Mouse (Mus musculus) liver, embryonic 13.5 days (tissue): ENCODE measurements around the gene Grin1. TPM values are rescaled to one million over a fixed set of nuclear protein-coding genes. Genes with fewer than 3 reads are reported as not detected.
"Not testable (repeated sequence)": the region's sequence is repeated elsewhere in the genome, so short reads cannot be mapped to it uniquely, and the experiment has no call there.

ENCODE experiments used
- ATAC-seq: fragments of 200-750 bp; cut with Nextera tagmentation; 2 replicates; pipeline ENCODE4 v1.8.0; 2017; ENCODE audit warnings: low read depth, mild to moderate bottlenecking, moderate number of reproducible peaks, moderate library complexity
- DNase-seq: peaks from one replicate; pipeline ENCODE4 v3.0.0; 2022
- H3K27ac ChIP-seq: fragments of 300-500 bp; sonication (generic); 2 replicates; pipeline ENCODE4 v1.5.1; 2015; ENCODE audit warnings: moderate library complexity, mild to moderate bottlenecking, inconsistent platforms
- H3K27me3 ChIP-seq: fragments of 300-500 bp; sonication (generic); 2 replicates; pipeline ENCODE4 v1.6.1; 2015; ENCODE audit warnings: mild to moderate bottlenecking, inconsistent platforms
- H3K36me3 ChIP-seq: fragments of 300-500 bp; sonication (generic); 2 replicates; pipeline ENCODE4 v1.6.1; 2015; ENCODE audit warnings: mild to moderate bottlenecking, inconsistent platforms
- H3K4me1 ChIP-seq: fragments of 300-500 bp; sonication (generic); replicated peaks from 2 replicates; pipeline ENCODE4 v1.6.1; 2015; ENCODE audit warnings: inconsistent platforms
- H3K4me2 ChIP-seq: fragments of 300-500 bp; sonication (generic); 2 replicates; pipeline ENCODE4 v1.6.1; 2015; ENCODE audit warnings: inconsistent platforms, mild to moderate bottlenecking, moderate library complexity
- H3K4me3 ChIP-seq: fragments of 300-500 bp; sonication (generic); replicated peaks from 2 replicates; pipeline ENCODE4 v1.5.1; 2015; ENCODE audit warnings: mild to moderate bottlenecking, inconsistent platforms
- H3K9ac ChIP-seq: fragments of 300-500 bp; sonication (generic); 2 replicates; pipeline ENCODE4 v1.6.1; 2015; ENCODE audit warnings: mild to moderate bottlenecking, inconsistent platforms
- H3K9me3 ChIP-seq: fragments of 300-500 bp; sonication (generic); replicated peaks from 2 replicates; pipeline ENCODE4 v1.6.1; 2016; ENCODE audit warnings: inconsistent platforms
- WGBS: fragments of 180-500 bp; shearing (Covaris S2); methylation state at CpG from one replicate; pipeline ENCODE4 v1.1.7; 2015; ENCODE audit not compliant: insufficient replicate concordance; 5-methylcytosine and 5-hydroxymethylcytosine counted together
- polyA plus RNA-seq: library from polyadenylated mRNA; unstranded; fragments of >200 nt; fragmentation: Nextera tagmentation; extraction: Ambion mirVana; gene quantifications from 2 replicates; pipeline ENCODE4 v1.2.1, GENCODE M21; 2015

Grin1 gene
- polyA plus RNA-seq, 1 experiment from 2014 or later = 0.12 TPM

DNA sequence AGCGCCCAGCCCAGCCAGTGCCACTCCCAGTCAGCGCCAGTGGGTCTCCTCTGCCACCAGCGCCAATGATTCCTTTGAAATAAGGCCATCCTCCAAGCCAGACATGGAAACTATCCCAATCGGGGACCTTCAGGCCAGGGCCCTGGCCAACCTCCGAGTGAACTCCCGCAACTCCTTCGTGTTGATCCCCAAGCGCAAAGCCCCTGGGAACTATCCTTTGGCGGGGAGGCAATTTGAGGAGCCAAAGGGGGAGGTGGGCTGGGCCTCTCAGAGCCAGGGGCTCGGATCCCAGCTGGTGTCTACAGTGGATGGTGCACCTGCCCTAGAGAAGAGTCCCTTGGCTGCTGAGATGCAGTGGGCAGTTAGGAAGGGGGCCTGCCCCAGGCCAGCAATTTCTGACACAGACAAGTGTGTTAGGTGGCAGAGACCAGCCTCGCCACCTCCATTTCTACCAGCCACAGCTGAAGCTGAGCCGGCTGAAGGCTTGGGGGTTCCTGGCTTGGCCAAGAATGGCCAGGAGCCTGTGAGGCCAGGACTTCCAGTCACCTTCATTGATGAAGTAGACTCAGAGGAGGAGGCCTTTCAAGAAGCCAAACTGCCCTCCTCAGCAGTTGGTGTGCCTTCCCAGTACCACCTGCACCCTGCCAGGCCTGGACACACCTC, 55.2 kb downstream of the Grin1 start:
- ATAC-seq (no peak), DNase-seq (no peak)
- peaks cover 7% of the 10 kb centered on the region for H3K36me3 ChIP-seq
- 31% methylated on average over 12 of the region's 12 CpGs for WGBS
- no peaks in the 10 kb centered on the region for H3K9me3 ChIP-seq
- peaks cover 70% of the 10 kb centered on the region for H3K4me1 ChIP-seq
- H3K9ac ChIP-seq = peak overlapping the region; percentile 87
- H3K4me2 ChIP-seq = peak overlapping the region; percentile 99
- H3K27me3 ChIP-seq = 0 out of 2 replicates have a peak, but pooled peaks cover 10% of the 10 kb centered on the region
- H3K27ac ChIP-seq = peak overlapping the region; percentile 71; the same call in 1 of the 2 replicates
- H3K4me3 ChIP-seq = peak overlapping the region; percentile 87

DNA sequence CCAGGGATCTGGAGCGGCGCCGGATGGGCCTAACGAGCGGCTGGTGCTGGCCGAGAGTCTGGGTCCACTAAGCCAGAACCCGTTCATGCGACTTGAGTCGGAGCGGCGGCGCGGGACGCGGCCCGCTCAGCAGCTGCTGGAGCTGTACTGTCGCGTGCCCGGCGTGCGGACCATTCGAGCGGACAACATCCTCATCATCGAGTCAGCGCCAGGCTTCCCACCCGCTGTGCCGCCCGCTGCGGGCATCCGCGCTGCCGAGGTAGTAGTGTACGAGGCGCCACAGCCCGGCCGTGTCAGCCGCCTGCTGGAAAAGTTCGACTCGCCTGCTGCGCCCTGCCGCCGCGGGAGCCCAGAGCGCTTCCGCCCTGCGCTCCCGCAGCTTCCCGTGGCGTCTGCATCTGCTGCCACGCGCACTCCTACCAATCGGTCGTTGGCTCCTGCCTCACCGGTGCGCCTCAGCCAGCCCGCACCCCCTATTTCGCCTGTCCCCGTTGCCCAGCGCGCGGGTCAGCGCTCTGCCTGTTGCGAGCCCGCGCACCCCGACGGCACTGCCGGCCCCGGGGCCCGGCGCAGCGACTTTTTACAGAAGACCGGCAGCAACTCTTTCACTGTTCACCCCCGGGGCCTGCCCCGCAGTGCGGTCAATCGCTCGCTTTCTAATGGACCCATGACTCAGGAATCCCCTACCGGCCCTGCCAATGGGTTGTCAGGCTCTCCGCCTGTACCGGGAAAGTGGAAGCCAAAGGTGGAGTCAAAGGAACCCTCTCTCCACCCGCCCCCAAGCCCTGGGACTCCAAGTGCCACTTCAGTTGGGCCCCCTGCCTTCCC, 56.0 kb downstream of the Grin1 start:
- H3K9ac ChIP-seq = peak overlapping the region; percentile 87
- under 1% methylated on average over 82 of the region's 82 CpGs for WGBS
- H3K27me3 ChIP-seq = 0 out of 2 replicates have a peak, but pooled peaks cover 10% of the 10 kb centered on the region
- H3K4me3 ChIP-seq = peak overlapping the region; percentile 87
- DNase-seq = peak; percentile 45
- H3K36me3 ChIP-seq = peaks cover 2% of the 10 kb centered on the region; the same call in 1 of the 2 replicates
- no peaks in the 10 kb centered on the region for H3K9me3 ChIP-seq
- peaks cover 68% of the 10 kb centered on the region for H3K4me1 ChIP-seq
- H3K27ac ChIP-seq = peak overlapping the region; percentile 71
- peak overlapping the region; percentile 99 for H3K4me2 ChIP-seq
- peak; percentile 13 for ATAC-seq

DNA sequence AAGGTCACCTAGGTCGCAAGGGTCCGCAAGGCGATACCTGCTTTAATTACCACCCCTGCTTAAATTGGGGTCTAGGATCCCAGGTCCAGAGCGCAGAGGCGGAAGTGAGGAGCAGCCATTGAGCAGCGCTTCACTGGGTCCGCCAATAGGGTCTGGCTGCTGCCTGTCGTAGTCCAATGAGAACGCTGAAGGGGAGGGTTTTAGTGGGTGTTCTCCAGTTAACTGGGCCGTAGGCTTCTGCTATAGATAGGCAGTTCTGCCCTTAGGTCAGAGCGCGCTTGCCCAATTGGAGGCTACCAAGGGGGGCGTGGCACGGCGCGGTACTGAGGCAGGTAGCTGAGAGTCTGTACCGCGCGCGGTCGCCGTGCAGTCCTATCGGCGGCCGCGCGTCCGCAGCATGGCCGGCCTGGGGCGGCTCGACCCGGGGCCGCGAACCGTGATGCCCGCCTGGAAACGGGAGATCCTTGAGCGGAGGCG, 56.7 kb downstream of the Grin1 start, which contains the start of gene Tprn:
Gene Tprn, plus strand, starts transcription at position 328 of the 477 bp plus-strand sequence.
- H3K27me3 ChIP-seq = 0 out of 2 replicates have a peak, but pooled peaks cover 10% of the 10 kb centered on the region
- ATAC-seq (peak; percentile 98), DNase-seq (peak; percentile 97)
- under 1% methylated on average over 39 of the region's 39 CpGs for WGBS
- no peaks in the 10 kb centered on the region for H3K36me3 ChIP-seq
- no peaks in the 10 kb centered on the region for H3K9me3 ChIP-seq
- peak within 1 kb of the TSS; percentile 87 for H3K4me3 ChIP-seq
- peak within 1 kb of the TSS; percentile 87 for H3K9ac ChIP-seq
- peak within 1 kb of the TSS; percentile 99 for H3K4me2 ChIP-seq
- peaks cover 61% of the 10 kb centered on the region for H3K4me1 ChIP-seq
- peak within 1 kb of the TSS; percentile 72 for H3K27ac ChIP-seq

DNA sequence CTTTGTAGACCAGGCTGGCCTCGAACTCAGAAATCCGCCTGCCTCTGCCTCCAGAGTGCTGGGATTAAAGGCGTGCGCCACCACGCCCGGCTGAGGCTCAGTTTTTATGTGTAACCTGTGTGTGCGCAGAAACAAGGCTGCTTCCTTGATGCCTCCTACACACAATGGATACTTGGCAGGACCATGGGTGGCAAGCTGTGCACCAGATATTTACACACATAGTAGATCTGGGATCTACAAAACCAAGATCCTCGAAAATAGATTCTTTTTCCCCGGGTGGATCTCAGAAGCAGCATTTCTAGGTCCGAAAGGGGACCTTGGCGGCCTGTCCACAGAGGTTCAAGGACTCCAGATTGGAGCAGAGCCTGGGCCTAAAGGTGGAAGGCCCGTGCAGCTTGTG, 57.1 kb downstream of the Grin1 start:
- Histone ChIP-seq H3K4me2 (peak overlapping the region; percentile 99), H3K9me3 (no peaks in the 10 kb centered on the region), H3K27me3 (0 out of 2 replicates have a peak, but pooled peaks cover 10% of the 10 kb centered on the region), H3K9ac (peak overlapping the region; percentile 69), H3K27ac (peak overlapping the region; percentile 72), H3K36me3 (no peaks in the 10 kb centered on the region), H3K4me3 (peak overlapping the region; percentile 87), H3K4me1 (peaks cover 59% of the 10 kb centered on the region)
- ATAC-seq (peak; percentile 2; the same call in 1 of the 2 replicates), DNase-seq (no peak)
- WGBS = 40% methylated on average over 12 of the region's 12 CpGs

DNA sequence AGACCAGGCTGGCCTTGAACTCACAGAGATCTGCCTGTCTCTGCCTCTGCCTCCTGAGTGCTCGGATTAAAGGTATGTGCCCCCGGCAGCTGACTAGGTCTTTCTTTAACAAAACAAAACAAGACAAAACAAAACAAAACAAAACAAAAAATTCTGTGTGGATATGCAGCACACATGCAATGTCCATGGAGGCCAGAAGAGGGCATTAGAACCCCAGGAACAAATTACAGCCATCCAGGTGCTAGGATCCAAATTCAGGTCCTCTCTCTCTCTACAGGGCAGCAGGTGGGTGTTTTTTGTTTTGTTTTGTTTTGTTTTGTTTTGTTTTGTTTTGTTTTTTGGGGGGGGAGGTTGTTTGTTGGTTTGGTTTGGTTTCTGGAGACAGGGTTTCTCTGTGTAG, 60.1 kb downstream of the Grin1 start:
- no peaks in the 10 kb centered on the region for H3K9me3 ChIP-seq
- H3K9ac ChIP-seq = no peak overlapping the region
- DNase-seq (no peak), ATAC-seq (no peak)
- H3K36me3 ChIP-seq = no peaks in the 10 kb centered on the region
- no peak overlapping the region for H3K4me3 ChIP-seq
- 0 out of 2 replicates have a peak, but pooled peaks cover 6% of the 10 kb centered on the region for H3K27me3 ChIP-seq
- 50% methylated on average over 2 of the region's 2 CpGs for WGBS
- H3K4me1 ChIP-seq = peaks cover 49% of the 10 kb centered on the region
- no peak overlapping the region for H3K27ac ChIP-seq
- H3K4me2 ChIP-seq = no peak overlapping the region

DNA sequence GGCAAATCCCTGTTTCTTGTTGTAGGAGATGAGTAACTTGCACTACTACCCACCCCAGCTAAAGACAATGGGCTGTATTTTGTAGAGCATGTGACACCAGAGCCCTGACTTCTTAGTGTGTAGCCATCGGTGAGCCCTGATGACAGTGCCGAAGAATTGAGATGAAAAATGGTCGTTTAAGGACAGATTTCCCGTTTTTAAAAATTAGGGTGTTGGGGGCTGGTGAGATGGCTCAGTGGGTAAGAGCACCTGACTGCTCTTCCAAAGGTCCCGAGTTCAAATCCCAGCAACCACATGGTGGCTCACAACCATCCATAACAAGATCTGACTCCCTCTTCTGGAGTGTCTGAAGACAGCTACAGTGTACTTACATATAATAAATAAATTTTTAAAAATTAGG, 61.7 kb downstream of the Grin1 start:
- H3K9ac ChIP-seq, H3K9me3 ChIP-seq, H3K4me2 ChIP-seq, ATAC-seq, H3K27ac ChIP-seq, DNase-seq, H3K27me3 ChIP-seq: not testable (repeated sequence)
- H3K36me3 ChIP-seq = peaks cover 15% of the 10 kb centered on the region
- 67% methylated on average over 5 of the region's 5 CpGs for WGBS
- H3K4me1 ChIP-seq = peaks cover 37% of the 10 kb centered on the region
- H3K4me3 ChIP-seq = 0 out of 2 replicates have a peak overlapping the region, but pooled peaks have one; percentile 2

DNA sequence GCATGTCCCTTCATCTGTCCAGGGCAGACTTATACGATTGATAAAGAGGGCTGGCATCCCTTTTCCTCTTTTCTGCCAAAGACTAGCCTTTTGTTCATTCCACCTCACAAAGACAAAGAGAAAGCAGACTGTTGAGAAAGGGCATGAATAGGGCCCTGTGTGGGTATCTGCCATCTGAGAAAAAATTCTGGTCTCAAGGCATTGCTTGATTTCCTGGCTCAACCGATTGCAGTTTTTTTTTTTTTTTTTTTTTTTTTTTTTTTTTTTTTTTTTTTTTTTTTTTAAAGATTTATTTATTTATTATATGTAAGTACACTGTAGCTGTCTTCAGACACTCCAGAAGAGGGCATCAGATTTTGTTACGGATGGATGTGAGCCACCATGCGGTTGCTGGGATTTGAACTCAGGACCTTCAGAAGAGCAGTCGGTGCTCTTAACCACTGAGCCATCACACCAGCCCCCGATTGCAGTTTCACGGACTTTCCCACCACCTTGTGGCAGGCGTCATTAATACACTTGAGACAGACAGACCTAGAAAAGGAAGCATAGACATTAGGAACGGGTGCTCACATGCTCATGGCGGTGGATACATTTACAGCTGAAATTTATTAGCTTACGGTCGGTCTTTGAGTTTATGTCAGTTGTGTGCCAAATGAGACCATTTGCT, 62.4 kb downstream of the Grin1 start:
- Histone ChIP-seq H3K9ac (peak overlapping the region; percentile 88), H3K4me3 (peak overlapping the region; percentile 99), H3K27ac (peak overlapping the region; percentile 89), H3K4me1 (peaks cover 31% of the 10 kb centered on the region), H3K36me3 (peaks cover 22% of the 10 kb centered on the region), H3K4me2 (peak overlapping the region; percentile 92)
- DNase-seq = peak; percentile 52
- not testable (repeated sequence) for H3K27me3 ChIP-seq, ATAC-seq, H3K9me3 ChIP-seq
- WGBS = 35% methylated on average over 12 of the region's 12 CpGs

DNA sequence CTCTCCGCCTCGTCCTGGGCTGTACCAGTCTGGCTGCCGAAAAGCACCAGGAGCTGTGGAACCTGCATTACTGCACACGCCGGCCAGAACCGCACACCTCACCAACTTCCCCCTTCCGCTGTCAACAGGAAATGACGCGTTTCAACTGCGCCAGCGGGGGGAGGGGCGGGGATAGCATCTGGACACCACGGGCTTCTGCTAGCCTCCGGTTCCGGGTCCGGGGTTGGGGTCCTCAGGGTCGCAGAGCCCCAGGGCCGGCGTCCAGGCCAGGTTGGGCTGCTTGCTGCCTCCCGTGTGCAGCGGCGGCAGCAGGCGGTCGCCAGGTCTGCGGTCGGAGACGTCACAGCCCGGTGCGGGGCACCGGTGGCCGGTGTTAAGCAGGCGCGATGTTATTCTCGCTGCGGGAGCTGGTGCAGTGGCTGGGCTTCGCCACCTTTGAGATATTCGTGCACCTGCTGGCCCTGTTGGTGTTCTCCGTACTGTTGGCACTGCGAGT, 63.7 kb downstream of the Grin1 start, which contains the start of gene Tmem203:
Gene Tmem203, plus strand, starts transcription at position 156 of the 496 bp plus-strand sequence.
- H3K4me3 ChIP-seq = peak within 1 kb of the TSS; percentile 99
- peaks cover 34% of the 10 kb centered on the region for H3K36me3 ChIP-seq
- H3K27me3 ChIP-seq = no peaks in the 10 kb centered on the region
- DNase-seq = peak; percentile 85
- ATAC-seq = peak; percentile 85
- WGBS = under 1% methylated on average over 39 of the region's 39 CpGs
- peak within 1 kb of the TSS; percentile 92 for H3K4me2 ChIP-seq
- peaks cover 29% of the 10 kb centered on the region for H3K4me1 ChIP-seq
- peak within 1 kb of the TSS; percentile 88 for H3K9ac ChIP-seq
- H3K27ac ChIP-seq = peak within 1 kb of the TSS; percentile 89
- no peaks in the 10 kb centered on the region for H3K9me3 ChIP-seq

DNA sequence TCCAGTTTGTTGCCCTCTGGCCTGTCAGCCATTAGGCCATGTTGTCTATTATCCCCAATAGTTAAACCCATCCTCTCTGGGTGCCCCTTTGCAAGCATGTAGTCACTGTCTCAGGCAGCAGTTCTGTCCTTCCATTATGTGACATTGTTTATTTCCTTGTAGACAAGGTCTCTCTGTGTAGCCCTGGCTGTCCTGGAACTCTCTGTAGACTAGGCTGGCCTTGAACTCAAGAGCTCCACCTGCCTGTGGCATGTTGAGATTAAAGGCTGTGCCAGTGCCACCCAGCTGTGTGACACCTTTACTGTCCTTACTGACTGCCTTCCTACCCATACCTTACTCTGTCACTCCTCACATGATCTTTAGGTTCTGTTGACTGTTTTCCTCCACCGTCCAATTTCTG, 66.7 kb downstream of the Grin1 start:
- DNase-seq (no peak), ATAC-seq (no peak)
- peaks cover 23% of the 10 kb centered on the region for H3K4me1 ChIP-seq
- no peak overlapping the region for H3K4me3 ChIP-seq
- H3K9ac ChIP-seq = no peak overlapping the region
- WGBS = 74% methylated on average over 1 of the region's 1 CpGs
- H3K27me3 ChIP-seq = no peaks in the 10 kb centered on the region
- peaks cover 64% of the 10 kb centered on the region for H3K36me3 ChIP-seq
- H3K9me3 ChIP-seq = no peaks in the 10 kb centered on the region
- no peak overlapping the region for H3K4me2 ChIP-seq
- H3K27ac ChIP-seq = no peak overlapping the region

DNA sequence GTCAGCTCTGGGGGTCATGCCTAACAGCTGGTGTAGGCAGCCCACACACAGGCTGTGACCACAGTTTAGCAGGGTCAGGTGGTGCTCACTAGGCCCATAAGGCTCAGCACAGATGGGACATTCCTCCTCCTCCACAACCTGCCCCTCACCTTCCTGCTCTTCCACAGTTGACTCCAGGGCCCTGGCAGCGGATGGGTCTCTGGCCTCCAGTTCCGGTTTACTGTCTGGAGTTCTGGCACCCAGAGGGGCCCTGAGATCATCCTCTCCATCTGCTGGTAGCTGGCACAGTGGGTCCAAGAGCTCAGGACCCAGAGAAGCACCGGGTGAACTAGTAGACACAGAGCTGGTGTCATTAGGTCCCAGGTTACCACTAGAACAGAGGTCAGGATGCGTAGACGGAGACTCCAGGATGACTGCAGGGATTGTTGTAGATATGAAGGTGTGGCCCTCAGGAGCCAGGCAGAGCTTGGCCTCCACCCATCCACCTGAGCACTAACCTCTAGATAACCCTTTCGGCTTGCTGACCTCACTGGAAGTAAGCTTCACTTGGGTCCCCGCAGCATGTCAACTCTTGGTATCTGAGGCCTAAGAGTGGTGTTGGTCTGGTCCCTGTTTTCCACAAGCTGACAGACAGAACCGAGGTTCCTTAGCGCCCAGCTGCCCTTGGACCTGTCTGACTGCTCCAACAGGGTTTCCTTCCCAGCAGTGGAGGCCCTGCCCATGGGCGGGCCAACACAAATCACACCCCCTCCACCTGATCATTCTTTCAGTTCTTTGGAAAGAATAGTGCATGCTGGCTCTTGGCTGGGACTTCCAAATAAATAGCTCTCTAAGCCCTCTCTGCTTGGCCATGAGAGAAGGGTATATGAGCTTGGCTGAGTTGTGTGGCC, 72.6 kb downstream of the Grin1 start, which contains the start of gene AL732309.1:
Gene AL732309.1, minus strand, starts transcription at position 681 of the 890 bp plus-strand sequence.
- peaks cover 30% of the 10 kb centered on the region for H3K27me3 ChIP-seq
- H3K9me3 ChIP-seq = no peaks in the 10 kb centered on the region
- H3K4me3 ChIP-seq = no peak within 1 kb of the TSS
- ATAC-seq = no peak
- H3K4me2 ChIP-seq = no peak within 1 kb of the TSS
- peaks cover 15% of the 10 kb centered on the region for H3K4me1 ChIP-seq
- H3K9ac ChIP-seq = no peak within 1 kb of the TSS
- 83% methylated on average over 10 of the region's 10 CpGs for WGBS
- no peak within 1 kb of the TSS for H3K27ac ChIP-seq
- DNase-seq = no peak
- peaks cover 58% of the 10 kb centered on the region for H3K36me3 ChIP-seq
